In the genomic region with DNA sequence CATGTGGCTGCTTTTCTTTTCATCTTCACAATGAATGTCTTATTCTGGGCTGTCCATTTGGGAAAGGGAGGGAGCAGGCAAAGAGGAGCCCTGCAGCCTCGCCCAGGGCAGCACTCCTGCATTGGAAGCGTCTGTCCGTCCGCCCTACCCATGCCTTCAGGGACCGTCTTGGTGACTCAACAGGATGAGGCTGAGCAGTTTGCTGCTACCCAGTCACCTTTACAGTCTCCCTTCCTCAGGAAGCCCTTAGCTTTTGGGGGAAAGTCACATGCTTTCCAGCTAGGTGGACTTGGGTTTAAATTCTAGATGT, we compare ENCODE assay signal across 7 mouse cellular contexts. TPM values are rescaled to one million over a fixed set of nuclear protein-coding genes. Genes with fewer than 3 reads are reported as not detected.
DNase-seq lines count a peak whose midpoint lies in the region; ATAC-seq lines count a peak whose summit lies in the region.

No protein-coding gene starts in this region.

- no peaks in the 10 kb centered on the region for H3K9me3 ChIP-seq in liver, embryonic 13.5 days (replicated peaks)
- H3K9me3 ChIP-seq in liver, embryonic 11.5 days (ENCODE audit: control insufficient read depth, low read length) = no peaks in the 10 kb centered on the region
- no peaks in the 10 kb centered on the region for H3K9me3 ChIP-seq in embryonic facial prominence, embryonic 14.5 days (ENCODE audit: control insufficient read depth, low read length)
- no peaks in the 10 kb centered on the region for H3K9me3 ChIP-seq in hindbrain, embryonic 15.5 days
- no peaks in the 10 kb centered on the region for H3K9me3 ChIP-seq in neural tube, embryonic 14.5 days (ENCODE audit: control insufficient read depth, low read length)
- H3K9me3 ChIP-seq in heart, embryonic 10.5 days = no peaks in the 10 kb centered on the region

- H3K4me2 ChIP-seq in liver, embryonic 13.5 days = no peak overlapping the region
- no peak overlapping the region for H3K4me2 ChIP-seq in liver, embryonic 11.5 days
- H3K4me2 ChIP-seq in embryonic facial prominence, embryonic 14.5 days (ENCODE audit: low read depth, low read length) = 0 out of 2 replicates have a peak overlapping the region, but pooled peaks have one; percentile 8
- H3K4me2 ChIP-seq in hindbrain, embryonic 15.5 days = no peak overlapping the region
- H3K4me2 ChIP-seq in neural tube, embryonic 14.5 days (ENCODE audit: low read depth, low read length) = no peak overlapping the region

- H3K4me3 ChIP-seq in liver, embryonic 13.5 days (replicated peaks) = no peak overlapping the region
- H3K4me3 ChIP-seq in liver, embryonic 11.5 days (ENCODE audit: low read depth, low read length) = no peak overlapping the region
- H3K4me3 ChIP-seq in embryonic facial prominence, embryonic 14.5 days (ENCODE audit: low read depth, low read length) = no peak overlapping the region
- no peak overlapping the region for H3K4me3 ChIP-seq in hindbrain, embryonic 15.5 days
- no peak overlapping the region for H3K4me3 ChIP-seq in neural tube, embryonic 14.5 days (ENCODE audit: low read depth, low read length)
- H3K4me3 ChIP-seq in heart, embryonic 10.5 days = no peak overlapping the region

- no peak overlapping the region for H3K9ac ChIP-seq in liver, embryonic 13.5 days
- H3K9ac ChIP-seq in liver, embryonic 11.5 days (ENCODE audit: low read depth, low read length) = no peak overlapping the region
- H3K9ac ChIP-seq in embryonic facial prominence, embryonic 14.5 days (ENCODE audit: low read depth, low read length) = no peak overlapping the region
- H3K9ac ChIP-seq in hindbrain, embryonic 15.5 days = no peak overlapping the region
- H3K9ac ChIP-seq in neural tube, embryonic 14.5 days (replicated peaks; ENCODE audit: low read depth, low read length) = no peak overlapping the region

- no peaks in the 10 kb centered on the region for H3K27me3 ChIP-seq in liver, embryonic 13.5 days
- H3K27me3 ChIP-seq in liver, embryonic 11.5 days (replicated peaks; ENCODE audit: control insufficient read depth, insufficient read depth, low read length) = no peaks in the 10 kb centered on the region
- H3K27me3 ChIP-seq in embryonic facial prominence, embryonic 14.5 days (replicated peaks; ENCODE audit: control insufficient read depth, insufficient read depth, low read length) = no peaks in the 10 kb centered on the region
- no peaks in the 10 kb centered on the region for H3K27me3 ChIP-seq in hindbrain, embryonic 15.5 days
- no peaks in the 10 kb centered on the region for H3K27me3 ChIP-seq in neural tube, embryonic 14.5 days (ENCODE audit: control insufficient read depth, insufficient read depth, low read length)
- peaks cover 51% of the 10 kb centered on the region; the same call in 1 of the 2 replicates for H3K27me3 ChIP-seq in heart, embryonic 10.5 days (ENCODE audit: insufficient read depth, poor library complexity, severe bottlenecking)

- 79% methylated on average over 5 of the region's 5 CpGs for WGBS in liver, embryonic 13.5 days (ENCODE audit: insufficient replicate concordance)
- WGBS in liver, embryonic 11.5 days = 57% methylated on average over 5 of the region's 5 CpGs
- WGBS in embryonic facial prominence, embryonic 14.5 days = 30% methylated on average over 5 of the region's 5 CpGs
- WGBS in hindbrain, embryonic 15.5 days = 40% methylated on average over 5 of the region's 5 CpGs
- 37% methylated on average over 5 of the region's 5 CpGs for WGBS in neural tube, embryonic 14.5 days
- 66% methylated on average over 5 of the region's 5 CpGs for WGBS in heart, embryonic 10.5 days

- no peak for DNase-seq in liver, embryonic 13.5 days
- no peak for DNase-seq in liver, embryonic 11.5 days (ENCODE audit: low spot score)
- DNase-seq in embryonic facial prominence, embryonic 14.5 days (ENCODE audit: low spot score) = no peak
- no peak for DNase-seq in adipocyte (ENCODE audit: low spot score)
- DNase-seq in heart, embryonic 10.5 days (ENCODE audit: low spot score) = no peak

- 0 out of 2 replicates have a peak, but pooled peaks have one; percentile 18 for ATAC-seq in liver, embryonic 13.5 days (ENCODE audit: low read depth)
- ATAC-seq in liver, embryonic 11.5 days (replicated peaks; ENCODE audit: low FRiP score) = no peak
- no peak for ATAC-seq in embryonic facial prominence, embryonic 14.5 days (ENCODE audit: low read depth)
- ATAC-seq in hindbrain, embryonic 15.5 days (ENCODE audit: low FRiP score, low read depth) = no peak
- no peak; the same call in 1 of the 2 replicates for ATAC-seq in neural tube, embryonic 14.5 days (ENCODE audit: low read depth)

- H3K4me1 ChIP-seq in liver, embryonic 13.5 days (replicated peaks) = no peaks in the 10 kb centered on the region; the same call in 1 of the 2 replicates
- H3K4me1 ChIP-seq in liver, embryonic 11.5 days (replicated peaks; ENCODE audit: control insufficient read depth, insufficient read depth, low read length) = peaks cover 3% of the 10 kb centered on the region; the same call in 1 of the 2 replicates
- H3K4me1 ChIP-seq in embryonic facial prominence, embryonic 14.5 days (ENCODE audit: control insufficient read depth, insufficient read depth, low read length) = peaks cover 27% of the 10 kb centered on the region
- H3K4me1 ChIP-seq in hindbrain, embryonic 15.5 days (replicated peaks) = peaks cover 20% of the 10 kb centered on the region
- peaks cover 15% of the 10 kb centered on the region; the same call in 1 of the 2 replicates for H3K4me1 ChIP-seq in neural tube, embryonic 14.5 days (ENCODE audit: control insufficient read depth, insufficient read depth, low read length)
- H3K4me1 ChIP-seq in heart, embryonic 10.5 days = peaks cover 41% of the 10 kb centered on the region

- no peaks in the 10 kb centered on the region for H3K36me3 ChIP-seq in liver, embryonic 13.5 days
- H3K36me3 ChIP-seq in liver, embryonic 11.5 days (ENCODE audit: control insufficient read depth, insufficient read depth, low read length) = no peaks in the 10 kb centered on the region; the same call in 1 of the 2 replicates
- H3K36me3 ChIP-seq in embryonic facial prominence, embryonic 14.5 days (ENCODE audit: control insufficient read depth, insufficient read depth, low read length) = no peaks in the 10 kb centered on the region
- H3K36me3 ChIP-seq in hindbrain, embryonic 15.5 days = no peaks in the 10 kb centered on the region
- no peaks in the 10 kb centered on the region for H3K36me3 ChIP-seq in neural tube, embryonic 14.5 days (ENCODE audit: control insufficient read depth, insufficient read depth, low read length)
- peaks cover 7% of the 10 kb centered on the region for H3K36me3 ChIP-seq in heart, embryonic 10.5 days

- no peak overlapping the region for H3K27ac ChIP-seq in liver, embryonic 13.5 days
- no peak overlapping the region for H3K27ac ChIP-seq in liver, embryonic 11.5 days (ENCODE audit: low read depth, low read length)
- H3K27ac ChIP-seq in embryonic facial prominence, embryonic 14.5 days (replicated peaks; ENCODE audit: low read depth, low read length) = 0 out of 2 replicates have a peak overlapping the region, but pooled peaks have one; percentile 30
- H3K27ac ChIP-seq in hindbrain, embryonic 15.5 days (replicated peaks) = peak overlapping the region; percentile 39
- H3K27ac ChIP-seq in neural tube, embryonic 14.5 days (ENCODE audit: low read depth, low read length) = peak overlapping the region; percentile 62; the same call in 1 of the 2 replicates
- H3K27ac ChIP-seq in heart, embryonic 10.5 days = no peak overlapping the region

RNA-seq across cellular contexts. Expression of gene St6gal1, which starts 16.4 kb away (rescaled TPM):
- 7.5 and 10.1 TPM in 2 replicates for polyA plus RNA-seq in liver, embryonic 13.5 days (2015; fragmentation: Nextera tagmentation; extraction: Ambion mirVana)
- 16.1 and 18.7 TPM in 2 replicates for polyA plus RNA-seq in liver, embryonic 11.5 days (2014; fragmentation: Nextera tagmentation; extraction: Ambion mirVana)
- 20.3 and 21.0 TPM in 2 replicates for polyA plus RNA-seq in embryonic facial prominence, embryonic 14.5 days (2014; fragmentation: Nextera tagmentation; extraction: Ambion mirVana)
- 24.6 and 27.8 TPM in 2 replicates for polyA plus RNA-seq in hindbrain, embryonic 15.5 days (2015; fragmentation: Nextera tagmentation; extraction: Ambion mirVana)
- 23.0 and 30.7 TPM in 2 replicates for polyA plus RNA-seq in neural tube, embryonic 14.5 days (2014; fragmentation: Nextera tagmentation; extraction: Ambion mirVana)
- polyA plus RNA-seq in heart, embryonic 10.5 days (2016; fragmentation: Nextera tagmentation; extraction: Ambion mirVana) = 11.2 and 18.0 TPM in 2 replicates

Comparison
In these comparisons a context has a peak if more than half of its experiments do, and no peak if none do; other contexts are left out.
1. H3K27ac ChIP-seq: peak in embryonic facial prominence, embryonic 14.5 days (single experiment), hindbrain, embryonic 15.5 days (single experiment) and neural tube, embryonic 14.5 days (single experiment); none in liver, embryonic 13.5 days (single experiment), liver, embryonic 11.5 days (single experiment) and heart, embryonic 10.5 days (single experiment).